Comparison of ENCODE assay signal across 36 mouse cellular contexts in the genomic region with DNA sequence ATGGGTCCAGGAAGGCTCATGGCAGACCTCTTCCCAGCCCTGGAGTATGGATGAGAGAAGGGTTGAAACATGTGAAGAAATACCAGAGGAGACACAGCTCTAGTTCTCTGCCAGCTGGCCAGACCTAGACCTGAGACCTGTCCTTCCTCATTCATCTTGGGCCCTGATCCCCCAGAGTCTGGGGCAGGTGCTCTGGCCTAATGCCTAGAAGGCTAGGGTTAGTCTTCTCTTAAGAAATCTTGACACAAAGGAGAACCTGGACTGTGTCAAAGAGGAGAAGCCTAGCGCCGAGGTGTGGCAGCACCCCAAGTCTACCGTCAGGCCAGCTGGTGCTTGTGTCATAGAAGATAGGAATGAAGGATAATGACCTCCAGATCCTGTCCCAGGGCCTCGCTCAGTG.
"Had no signal": no experiment of that assay in that cellular context is flagged by ENCODE, and none has a peak within 500 bp of the region (broad histone marks: within the 10 kb centered on the region; RNA-seq: fewer than 3 reads in every experiment).

No protein-coding gene starts in this region.

- H3K27me3 ChIP-seq: heart, embryonic 12.5 days; heart, embryonic 15.5 days; hindbrain, embryonic 12.5 days; hindbrain, embryonic 15.5 days; intestine, embryonic 15.5 days; kidney, embryonic 15.5 days had no signal

- H3K4me3 ChIP-seq: heart, embryonic 10.5 days; heart, embryonic 12.5 days; heart, embryonic 13.5 days; heart, embryonic 15.5 days; hindbrain, embryonic 10.5 days; hindbrain, embryonic 12.5 days; hindbrain, embryonic 13.5 days; hindbrain, embryonic 15.5 days; intestine, embryonic 15.5 days; kidney, embryonic 15.5 days; layer of hippocampus, adult 2 months; left cerebral cortex, adult 2 months had no signal

- H3K4me2 ChIP-seq: heart, embryonic 11.5 days; heart, embryonic 12.5 days; heart, embryonic 13.5 days; heart, embryonic 15.5 days; hindbrain, embryonic 12.5 days; hindbrain, embryonic 13.5 days; hindbrain, embryonic 14.5 days; hindbrain, embryonic 15.5 days; intestine, embryonic 15.5 days; kidney, embryonic 15.5 days had no signal

- H3K27ac ChIP-seq: heart, embryonic 10.5 days; heart, embryonic 13.5 days; heart, embryonic 15.5 days; hindbrain, embryonic 10.5 days; hindbrain, embryonic 12.5 days; hindbrain, embryonic 13.5 days; hindbrain, embryonic 14.5 days; hindbrain, embryonic 15.5 days; hindbrain, postnatal 0 days; intestine, embryonic 15.5 days; kidney, embryonic 15.5 days; kidney, postnatal 0 days; layer of hippocampus, adult 2 months; left cerebral cortex, adult 2 months had no signal

- ATAC-seq: hindbrain, embryonic 16.5 days; hindbrain, postnatal 0 days; inflammation-experienced regulatory T-cells, adult 6 months; intestine, embryonic 15.5 days; intestine, embryonic 16.5 days; intestine, postnatal 0 days had no signal

- H3K9ac ChIP-seq: heart, embryonic 12.5 days; heart, embryonic 13.5 days; heart, embryonic 15.5 days; hindbrain, embryonic 12.5 days; hindbrain, embryonic 13.5 days; hindbrain, embryonic 14.5 days; hindbrain, embryonic 15.5 days; intestine, embryonic 15.5 days; kidney, embryonic 15.5 days had no signal

- H3K9me3 ChIP-seq: heart, embryonic 10.5 days; heart, embryonic 12.5 days; heart, embryonic 13.5 days; heart, embryonic 15.5 days; hindbrain, embryonic 10.5 days; hindbrain, embryonic 12.5 days; hindbrain, embryonic 13.5 days; hindbrain, embryonic 15.5 days; intestine, embryonic 15.5 days; kidney, embryonic 15.5 days had no signal

- DNase-seq: heart, postnatal 10 days; heart, postnatal 14 days; heart, postnatal 36 days; heart, postnatal 4 days; kidney, adult 11 months; kidney, adult 18-20 months; kidney, adult 2 months; kidney, adult 8-10 months; kidney, adult 9 months; kidney, postnatal 10 days; kidney, postnatal 14 days; kidney, postnatal 25 days; kidney, postnatal 36 days; kidney, postnatal 4 days; layer of hippocampus, adult 9-11 months; layer of hippocampus, postnatal 36 days had no signal

- H3K4me1 ChIP-seq: heart, embryonic 15.5 days; hindbrain, embryonic 15.5 days; intestine, embryonic 15.5 days; kidney, embryonic 15.5 days had no signal

- H3K36me3 ChIP-seq: heart, embryonic 10.5 days; heart, embryonic 12.5 days; heart, embryonic 13.5 days; heart, embryonic 15.5 days; hindbrain, embryonic 10.5 days; hindbrain, embryonic 12.5 days; hindbrain, embryonic 13.5 days; hindbrain, embryonic 15.5 days; intestine, embryonic 15.5 days; kidney, embryonic 15.5 days had no signal
